Mouse (Mus musculus) neural tube, embryonic 11.5 days (tissue): ENCODE results near the gene Cngb1. TPM values are rescaled to one million over a fixed set of nuclear protein-coding genes. Genes with fewer than 3 reads are reported as not detected.

Experiments used
- ATAC-seq: fragments of 200-750 bp; cut with Nextera tagmentation; 2 replicates; pipeline ENCODE4 v1.8.0; 2017; ENCODE audit warnings: moderate number of reproducible peaks, mild to moderate bottlenecking, moderate TSS enrichment, moderate library complexity; ENCODE audit not compliant: insufficient read depth, low FRiP score, low TSS enrichment
- DNase-seq: peaks from one replicate; pipeline ENCODE4 v3.0.0-alpha.2; 2015; ENCODE audit warnings: low spot score
- H3K27ac ChIP-seq: fragments of 300-500 bp; sonication (generic); 2 replicates; pipeline ENCODE4 v1.5.1; 2014; ENCODE audit warnings: low read depth, mild to moderate bottlenecking, low read length
- H3K27me3 ChIP-seq: fragments of 300-500 bp; sonication (generic); 2 replicates; pipeline ENCODE4 v1.6.1; 2014; ENCODE audit warnings: mild to moderate bottlenecking, low read length, mixed read lengths; ENCODE audit not compliant: control insufficient read depth, insufficient read depth
- H3K36me3 ChIP-seq: fragments of 300-500 bp; sonication (generic); 2 replicates; pipeline ENCODE4 v1.6.1; 2014; ENCODE audit warnings: mild to moderate bottlenecking, low read length, moderate library complexity, mixed read lengths; ENCODE audit not compliant: control insufficient read depth, insufficient read depth
- H3K4me1 ChIP-seq: fragments of 300-500 bp; sonication (generic); 2 replicates; pipeline ENCODE4 v1.6.1; 2014; ENCODE audit warnings: low read length, mixed read lengths; ENCODE audit not compliant: control insufficient read depth, insufficient read depth
- H3K4me2 ChIP-seq: fragments of 300-500 bp; sonication (generic); 2 replicates; pipeline ENCODE4 v1.6.1; 2014; ENCODE audit warnings: low read depth, mild to moderate bottlenecking, moderate library complexity
- H3K4me3 ChIP-seq: fragments of 300-500 bp; sonication (generic); 2 replicates; pipeline ENCODE4 v1.5.1; 2014; ENCODE audit warnings: low read depth, low read length
- H3K9ac ChIP-seq: fragments of 300-500 bp; sonication (generic); 2 replicates; pipeline ENCODE4 v1.6.1; 2014; ENCODE audit warnings: mild to moderate bottlenecking, low read length
- H3K9me3 ChIP-seq: fragments of 300-500 bp; sonication (generic); 2 replicates; pipeline ENCODE4 v1.6.1; 2016; ENCODE audit warnings: low read length; ENCODE audit not compliant: control insufficient read depth
- WGBS: fragments of 180-500 bp; shearing (Covaris S2); extraction: QIAGEN DNeasy Blood & Tissue Kit; methylation state at CpG from one replicate; pipeline ENCODE4 v1.1.7; 2014; 5-methylcytosine and 5-hydroxymethylcytosine counted together
- polyA plus RNA-seq: library from polyadenylated mRNA; unstranded; fragments of >200 nt; fragmentation: Nextera tagmentation; extraction: Ambion mirVana; gene quantifications from 2 replicates; pipeline ENCODE4 v1.2.1, GENCODE M21; 2014

Cngb1 gene
- polyA plus RNA-seq, 1 experiment from 2014 or later: 0.50 TPM

GRCm38 (mm10) chr8:95330367-95330766 lies 24.0 kb upstream of the Cngb1 start:
- Histone ChIP-seq H3K27ac (no peak overlapping the region), H3K4me2 (peak overlapping the region; percentile 73), H3K9ac (peak overlapping the region; percentile 0; the same call in 1 of the 2 replicates), H3K36me3 (peaks cover 31% of the 10 kb centered on the region), H3K9me3 (no peaks in the 10 kb centered on the region), H3K27me3 (no peaks in the 10 kb centered on the region), H3K4me1 (peaks cover 9% of the 10 kb centered on the region), H3K4me3 (peak overlapping the region; percentile 90)
- no peak for ATAC-seq
- DNase-seq: no peak
- 84% methylated on average over 1 of the region's 1 CpGs for WGBS

DNA sequence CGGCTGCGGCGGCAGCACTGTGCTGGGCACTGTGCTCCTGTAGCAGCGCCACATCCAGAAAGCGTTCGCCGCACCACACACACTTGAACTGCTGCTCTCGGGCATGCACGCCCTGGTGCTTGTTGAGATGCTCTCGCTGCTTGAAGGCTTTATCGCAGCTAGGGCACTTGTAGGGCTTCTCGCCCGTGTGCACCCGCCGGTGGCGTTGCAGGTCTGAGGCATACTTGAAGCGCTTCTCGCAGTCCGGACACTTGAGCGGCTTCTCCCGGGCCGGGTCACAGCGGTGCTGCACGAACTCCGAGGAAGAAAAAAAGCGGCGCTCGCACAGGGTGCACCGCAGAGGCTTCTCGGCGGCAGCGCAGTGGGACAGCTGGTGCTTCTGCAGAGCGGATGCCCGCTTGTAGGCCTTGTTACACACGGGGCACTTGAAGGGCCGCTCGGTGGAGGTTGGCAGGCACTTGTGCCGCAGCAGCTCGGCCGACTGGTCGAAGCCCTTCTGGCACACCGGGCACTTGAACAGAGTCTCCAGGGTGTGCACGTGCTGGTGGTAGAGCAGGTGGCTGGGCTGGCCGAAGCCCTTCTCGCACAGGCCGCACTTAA lies 21.6 kb upstream of the Cngb1 start:
- Histone ChIP-seq H3K4me2 (no peak overlapping the region), H3K36me3 (peaks cover 41% of the 10 kb centered on the region), H3K27ac (no peak overlapping the region), H3K4me1 (peaks cover 9% of the 10 kb centered on the region), H3K27me3 (no peaks in the 10 kb centered on the region), H3K4me3 (no peak overlapping the region), H3K9ac (no peak overlapping the region), H3K9me3 (no peaks in the 10 kb centered on the region)
- ATAC-seq (no peak), DNase-seq (no peak)
- WGBS: 86% methylated on average over 46 of the region's 46 CpGs

GRCm38 (mm10) chr8:95326822-95327221 lies 20.4 kb upstream of the Cngb1 start:
- Histone ChIP-seq H3K4me3 (no peak overlapping the region), H3K4me2 (no peak overlapping the region), H3K4me1 (peaks cover 9% of the 10 kb centered on the region), H3K27ac (no peak overlapping the region), H3K9me3 (no peaks in the 10 kb centered on the region), H3K36me3 (peaks cover 41% of the 10 kb centered on the region), H3K27me3 (no peaks in the 10 kb centered on the region), H3K9ac (no peak overlapping the region)
- DNase-seq (no peak), ATAC-seq (no peak)
- WGBS: 87% methylated on average over 5 of the region's 5 CpGs

GRCm38 (mm10) chr8:95324646-95325045 lies 18.3 kb upstream of the Cngb1 start:
- Histone ChIP-seq H3K4me3 (no peak overlapping the region), H3K4me2 (no peak overlapping the region), H3K9me3 (no peaks in the 10 kb centered on the region), H3K27me3 (peaks cover 6% of the 10 kb centered on the region; the same call in 1 of the 2 replicates), H3K9ac (no peak overlapping the region), H3K36me3 (peaks cover 41% of the 10 kb centered on the region), H3K4me1 (peaks cover 3% of the 10 kb centered on the region; the same call in 1 of the 2 replicates), H3K27ac (no peak overlapping the region)
- ATAC-seq: no peak
- no peak for DNase-seq
- 71% methylated on average over 5 of the region's 5 CpGs for WGBS

- DNase-seq (no peak), ATAC-seq (no peak)
- H3K4me2 ChIP-seq: no peak overlapping the region
- peaks cover 7% of the 10 kb centered on the region; the same call in 1 of the 2 replicates for H3K27me3 ChIP-seq
- no peak overlapping the region for H3K9ac ChIP-seq
- no peaks in the 10 kb centered on the region for H3K9me3 ChIP-seq
- H3K4me1 ChIP-seq: peaks cover 3% of the 10 kb centered on the region; the same call in 1 of the 2 replicates
- no peak overlapping the region for H3K4me3 ChIP-seq
- H3K36me3 ChIP-seq: peaks cover 31% of the 10 kb centered on the region
- no peak overlapping the region for H3K27ac ChIP-seq
- WGBS: 89% methylated on average over 3 of the region's 3 CpGs
These were observed 16.8 kb upstream of the Cngb1 start for GRCm38 (mm10) chr8:95323201-95323600.

- H3K36me3 ChIP-seq: peaks cover 11% of the 10 kb centered on the region
- WGBS: 2% methylated on average over 40 of the region's 41 CpGs
These were observed 14.1 kb upstream of the Cngb1 start for GRCm38 (mm10) chr8:95320224-95321139.

DNA sequence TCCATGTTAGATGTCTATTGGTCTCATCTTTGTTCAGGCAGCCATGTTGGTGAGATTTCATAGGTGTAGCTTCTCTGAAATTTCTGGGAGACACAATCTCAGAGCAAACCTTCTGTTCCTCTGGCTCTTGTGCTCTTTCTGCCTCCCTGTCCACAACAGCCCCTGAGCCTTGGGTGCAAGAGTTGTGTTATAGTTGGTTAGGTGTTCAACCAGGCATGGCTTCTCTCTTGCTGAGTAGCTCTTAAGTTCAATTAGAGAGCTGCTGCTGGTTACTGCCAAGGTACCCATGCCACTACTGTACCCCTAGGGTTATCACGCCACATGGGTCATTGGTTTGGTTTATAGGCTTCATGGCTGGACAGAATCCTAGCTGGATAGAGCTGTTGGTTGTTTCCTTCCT lies 9.0 kb upstream of the Cngb1 start:
- Histone ChIP-seq H3K4me2 (no peak overlapping the region), H3K36me3 (no peaks in the 10 kb centered on the region), H3K9me3 (no peaks in the 10 kb centered on the region), H3K4me3 (no peak overlapping the region), H3K27me3 (0 out of 2 replicates have a peak, but pooled peaks cover 3% of the 10 kb centered on the region), H3K9ac (no peak overlapping the region), H3K4me1 (no peaks in the 10 kb centered on the region; the same call in 1 of the 2 replicates), H3K27ac (no peak overlapping the region)
- 91% methylated on average over 1 of the region's 1 CpGs for WGBS
- DNase-seq (no peak), ATAC-seq (no peak)

More at GRCm38 (mm10) chr8:95320224-95321139, 14.1 kb upstream of the Cngb1 start:
- Histone ChIP-seq H3K27me3 (peaks cover 7% of the 10 kb centered on the region; the same call in 1 of the 2 replicates), H3K4me3 (peak overlapping the region; percentile 28), H3K27ac (no peak overlapping the region), H3K4me1 (peaks cover 3% of the 10 kb centered on the region; the same call in 1 of the 2 replicates), H3K4me2 (peak overlapping the region; percentile 72), H3K9me3 (no peaks in the 10 kb centered on the region), H3K9ac (peak overlapping the region; percentile 27; the same call in 1 of the 2 replicates)
- peak; percentile 73 for ATAC-seq
- peak; percentile 62 for DNase-seq

GRCm38 (mm10) chr8:95314707-95315106 lies 8.3 kb upstream of the Cngb1 start:
- H3K4me2 ChIP-seq: no peak overlapping the region
- 0 out of 2 replicates have a peak, but pooled peaks cover 2% of the 10 kb centered on the region for H3K27me3 ChIP-seq
- ATAC-seq (no peak), DNase-seq (no peak)
- H3K36me3 ChIP-seq: no peaks in the 10 kb centered on the region
- no peaks in the 10 kb centered on the region for H3K4me1 ChIP-seq
- no peaks in the 10 kb centered on the region for H3K9me3 ChIP-seq
- no peak overlapping the region for H3K27ac ChIP-seq
- H3K9ac ChIP-seq: no peak overlapping the region
- H3K4me3 ChIP-seq: no peak overlapping the region
- WGBS: 88% methylated on average over 2 of the region's 2 CpGs
